Mouse (Mus musculus) embryo, embryonic 9.5 days (tissue): ENCODE data around the gene Napepld.
"Not testable (repeated sequence)": the region's sequence is repeated elsewhere in the genome, so short reads cannot be mapped to it uniquely, and the experiment has no call there.

Experiments
- DNase-seq: peaks from one replicate; pipeline ENCODE4 v3.0.0-alpha.2; 2017; ENCODE audit errors: extremely low spot score

Napepld gene

GRCm38 (mm10) chr5:21701351-21702008 lies at the start of gene Napepld:
Gene Napepld, minus strand, starts transcription at chr5:21701396.
- peak; percentile 100 for DNase-seq

- no peak for DNase-seq
These were observed 44.8 kb upstream of the Napepld start for GRCm38 (mm10) chr5:21745966-21746365.

GRCm38 (mm10) chr5:21744651-21745050 lies 43.5 kb upstream of the Napepld start:
- DNase-seq = no peak

- no peak for DNase-seq
These were observed 42.4 kb upstream of the Napepld start for GRCm38 (mm10) chr5:21743606-21744005.

GRCm38 (mm10) chr5:21739881-21740280 lies 38.7 kb upstream of the Napepld start:
- no peak for DNase-seq

GRCm38 (mm10) chr5:21739120-21739519 lies 37.9 kb upstream of the Napepld start:
- DNase-seq = no peak

GRCm38 (mm10) chr5:21737620-21738019 lies 36.4 kb upstream of the Napepld start:
- DNase-seq = no peak

GRCm38 (mm10) chr5:21736956-21737585 lies 35.9 kb upstream of the Napepld start, which contains the start of gene Pmpcb:
Gene Pmpcb, plus strand, starts transcription at chr5:21737141.
- DNase-seq = peak; percentile 86

GRCm38 (mm10) chr5:21736046-21736445 lies 34.9 kb upstream of the Napepld start:
- DNase-seq = no peak

- DNase-seq = peak; percentile 54
These were observed 34.4 kb upstream of the Napepld start for GRCm38 (mm10) chr5:21735584-21735983.

- DNase-seq = no peak
These were observed 33.9 kb upstream of the Napepld start for GRCm38 (mm10) chr5:21735100-21735499.

- DNase-seq = peak; percentile 68
These were observed 31.7 kb upstream of the Napepld start for GRCm38 (mm10) chr5:21732930-21733329.

GRCm38 (mm10) chr5:21732177-21732911 lies 31.1 kb upstream of the Napepld start:
- DNase-seq = peak; percentile 28

GRCm38 (mm10) chr5:21729107-21729506 lies 27.9 kb upstream of the Napepld start:
- DNase-seq = no peak

- DNase-seq = no peak
These were observed 23.7 kb upstream of the Napepld start for GRCm38 (mm10) chr5:21724872-21725271.

- DNase-seq = no peak
These were observed 23.2 kb upstream of the Napepld start for GRCm38 (mm10) chr5:21724427-21724826.

- no peak for DNase-seq
These were observed 18.0 kb upstream of the Napepld start for GRCm38 (mm10) chr5:21719209-21719608.

GRCm38 (mm10) chr5:21718546-21718945 lies 17.4 kb upstream of the Napepld start:
- DNase-seq = no peak

- DNase-seq = no peak
These were observed 16.0 kb upstream of the Napepld start for GRCm38 (mm10) chr5:21717165-21717715.

- no peak for DNase-seq
These were observed 13.3 kb upstream of the Napepld start for GRCm38 (mm10) chr5:21714447-21714846.

GRCm38 (mm10) chr5:21712127-21712715 lies 11.0 kb upstream of the Napepld start:
- DNase-seq = no peak

- DNase-seq = not testable (repeated sequence)
These were observed 6.8 kb upstream of the Napepld start for GRCm38 (mm10) chr5:21708011-21708410.
